Mouse (Mus musculus) heart, postnatal 10 days (tissue): ENCODE measurements around the gene Mcoln2. TPM values are rescaled to one million over a fixed set of nuclear protein-coding genes. Genes with fewer than 3 reads are reported as not detected.

ENCODE experiments used
- DNase-seq, 2 experiments: peaks; one replicate each; pipeline ENCODE4 v3.0.0; 2021
- intact Hi-C: fragments of 180-260 bp; cut with DNase I; formaldehyde crosslinking; loops from one replicate; pipeline ENCODE4 v1.15.1; 2025
- total RNA-seq, 2 experiments: library from RNA; stranded (reverse); gene quantifications; 2 replicates each; pipeline ENCODE4 v1.2.3; 2021

Mcoln2 gene
- total RNA-seq, 2 experiments from 2014 or later: 0.29 to 0.72 TPM

DNA sequence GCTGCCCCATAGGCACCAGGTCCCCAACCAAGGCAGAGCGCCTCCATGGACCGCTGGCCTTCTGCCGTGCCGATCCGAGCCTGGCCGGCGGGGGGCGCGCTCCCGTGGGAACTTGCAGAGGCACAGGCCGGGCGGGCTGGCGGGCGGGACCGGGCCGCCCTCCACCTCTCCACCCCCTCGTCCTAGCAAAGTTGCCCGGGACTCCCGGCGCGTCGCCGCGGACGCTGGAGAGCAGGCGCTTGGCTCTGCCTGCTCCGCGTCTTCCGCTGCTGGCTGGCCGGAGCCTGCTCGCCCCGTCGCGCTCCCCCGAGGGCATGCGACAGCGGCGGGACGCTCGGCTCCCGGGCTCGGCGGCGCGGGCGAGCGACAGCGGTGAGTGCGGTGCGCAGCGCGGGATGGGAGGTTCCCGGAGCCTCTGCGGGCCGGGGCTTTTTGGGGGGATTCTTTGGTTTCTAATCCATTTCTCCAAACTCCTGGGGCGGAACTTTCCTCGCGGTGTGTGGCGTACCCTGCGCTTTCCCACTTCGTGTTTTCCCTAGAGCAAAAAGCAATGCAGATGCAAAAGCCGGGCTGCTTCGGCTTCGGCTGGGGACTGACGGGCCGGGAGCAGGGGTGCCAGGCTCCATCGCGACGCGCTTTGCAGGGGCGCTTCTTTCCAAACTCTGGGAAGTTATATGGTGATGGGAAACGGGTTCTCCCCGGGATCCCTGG lies 71.3 kb downstream of the Mcoln2 start, which contains the start of gene Lpar3:
Gene Lpar3, plus strand, starts transcription at position 188 of the 711 bp plus-strand sequence.
- intact Hi-C loops: no loop called here
- peak; percentile 82 to 83 for DNase-seq

DNA sequence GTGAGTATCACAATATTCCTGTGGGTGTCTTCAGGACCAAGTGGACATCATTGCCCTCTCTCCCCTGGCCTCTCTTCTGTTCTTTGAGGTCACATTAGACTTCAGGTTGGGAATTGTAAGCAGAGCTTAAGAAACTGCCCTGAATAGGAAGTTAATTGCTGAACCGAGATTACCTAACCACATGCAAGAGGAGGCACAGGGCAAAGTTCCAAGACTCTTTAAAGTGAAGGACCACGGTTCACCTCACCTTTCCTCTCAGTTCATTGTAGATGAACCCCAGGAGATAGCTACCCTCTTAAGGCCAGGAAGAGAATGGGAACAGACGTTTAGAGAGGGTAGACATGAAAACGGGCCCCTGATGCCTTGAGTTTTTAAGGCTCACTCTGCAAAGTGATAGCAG lies 74.6 kb downstream of the Mcoln2 start:
- intact Hi-C loops: no loop called here
- no peak for DNase-seq

- DNase-seq: no peak
- intact Hi-C loops: no loop called here
Measured at GRCm38 (mm10) chr3:146225061-146225761, 75.6 kb downstream of the Mcoln2 start.

DNA sequence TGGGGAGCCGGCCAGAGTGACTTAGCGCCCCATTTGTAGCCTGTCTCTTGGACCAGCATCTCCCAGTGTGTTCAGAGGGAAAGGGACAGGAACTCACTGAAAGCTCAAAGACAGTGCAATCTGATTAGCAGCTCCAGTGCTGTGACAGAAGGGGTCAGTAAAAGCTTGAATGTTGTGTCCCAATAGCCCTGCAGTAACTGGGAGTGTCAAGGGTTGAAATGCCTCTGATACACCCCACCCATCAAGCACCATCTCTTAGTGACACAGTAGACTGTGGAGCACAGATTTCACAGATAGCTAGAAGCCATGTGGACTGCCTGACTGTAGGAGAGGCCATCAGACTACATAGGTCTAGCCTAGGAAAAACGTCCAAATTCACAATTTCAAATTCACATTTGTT lies 77.8 kb downstream of the Mcoln2 start:
- intact Hi-C loops: no loop called here
- DNase-seq: no peak

DNA sequence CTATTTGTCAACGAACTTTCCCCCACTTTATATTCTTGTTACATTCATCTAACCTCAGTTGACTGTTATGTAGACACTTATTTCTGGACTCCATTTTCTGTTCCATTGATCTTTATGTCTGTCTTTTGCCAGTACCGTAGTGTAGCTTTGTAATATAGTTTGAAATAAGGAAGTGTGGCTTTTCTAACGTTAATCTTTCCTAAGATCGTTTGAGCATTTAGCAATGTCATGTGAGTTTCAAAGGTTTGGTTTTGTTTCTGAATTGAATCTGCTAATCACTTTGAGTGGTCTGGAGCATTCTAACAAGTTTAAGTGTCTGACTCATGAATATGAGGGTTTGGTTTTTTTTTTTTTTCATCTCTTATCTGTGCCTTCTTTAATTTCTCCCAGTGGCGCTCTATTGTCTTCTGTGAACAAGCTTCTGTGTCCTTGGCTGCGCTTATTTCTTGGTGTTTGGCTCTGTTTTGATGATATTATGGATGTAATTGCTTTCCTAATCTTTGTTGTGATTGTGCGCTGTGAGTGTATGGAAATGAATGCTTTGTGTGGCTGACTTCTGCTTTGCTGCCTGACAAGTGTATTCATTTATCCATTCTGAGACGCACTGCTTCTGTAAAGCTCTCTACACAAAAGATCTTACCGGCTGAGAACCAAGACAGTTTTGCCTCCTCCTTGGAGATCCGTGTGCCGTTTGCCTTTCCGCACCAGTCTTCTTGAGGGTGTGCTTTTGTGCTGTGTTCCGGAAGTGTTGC lies 79.1 kb downstream of the Mcoln2 start:
- intact Hi-C loops: no loop called here
- DNase-seq: no peak

- no peak for DNase-seq
- intact Hi-C loops: no loop called here
Measured at GRCm38 (mm10) chr3:146232708-146233107, 83.1 kb downstream of the Mcoln2 start.

- no peak for DNase-seq
Measured at GRCm38 (mm10) chr3:146233741-146234140, 84.1 kb downstream of the Mcoln2 start.

GRCm38 (mm10) chr3:146234530-146234929 lies 84.9 kb downstream of the Mcoln2 start:
- intact Hi-C loops: no loop called here

More at GRCm38 (mm10) chr3:146233741-146234140, 84.1 kb downstream of the Mcoln2 start:
- intact Hi-C loops: no loop called here

GRCm38 (mm10) chr3:146236280-146236679 lies 86.6 kb downstream of the Mcoln2 start:
- DNase-seq: no peak
- intact Hi-C loops: no loop called here

More at GRCm38 (mm10) chr3:146234530-146234929, 84.9 kb downstream of the Mcoln2 start:
- no peak for DNase-seq

DNA sequence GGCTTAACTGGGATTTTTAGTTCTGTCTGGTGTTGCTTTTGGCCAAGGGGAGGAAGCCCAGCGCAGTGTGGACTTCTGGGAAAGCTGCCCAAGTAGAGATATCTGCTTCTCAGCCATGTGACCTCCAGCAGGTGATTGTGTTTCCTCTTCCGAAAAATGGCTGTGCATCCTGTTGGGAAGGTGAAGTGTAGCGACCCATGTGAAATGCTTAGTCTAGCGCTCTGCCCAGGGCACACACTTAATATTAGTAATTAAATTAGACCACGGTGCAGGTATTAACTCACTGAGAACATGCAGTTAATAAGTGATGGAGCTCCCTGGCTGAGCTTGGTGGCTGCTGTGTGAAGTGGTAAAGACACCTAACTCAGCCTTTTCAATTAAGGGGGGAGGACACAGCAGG lies 88.0 kb downstream of the Mcoln2 start:
- DNase-seq: no peak
- intact Hi-C loops: no loop called here

DNA sequence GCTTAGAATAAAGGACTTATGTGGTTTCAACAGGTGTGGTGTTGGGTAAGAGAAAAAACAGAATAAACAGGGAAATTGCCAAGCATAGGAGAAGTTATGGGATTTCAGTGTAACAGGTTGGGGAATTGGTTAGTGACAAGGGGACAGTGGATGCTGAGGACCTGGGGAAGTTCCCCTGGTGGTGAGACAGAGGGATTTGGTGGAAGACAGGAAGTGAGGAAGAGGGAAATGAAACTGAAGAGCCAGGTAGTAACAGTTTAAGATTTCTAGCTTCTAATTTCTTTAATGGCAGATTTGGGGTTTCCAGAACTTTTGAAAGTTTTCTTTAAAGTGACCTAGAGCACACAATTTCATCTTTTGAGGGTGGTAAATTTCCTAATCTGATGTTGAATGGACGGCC lies 95.0 kb downstream of the Mcoln2 start:
- intact Hi-C loops: no loop called here
- no peak for DNase-seq

Other genes starting within 250 kb of the Mcoln2 start
- 10 to 100 TPM; 23.8 to 25.8 TPM for gene Bcl10, start 227.0 kb upstream of the Mcoln2 start, total RNA-seq
- 10 to 100 TPM; 22.6 to 23.1 TPM for gene 2410004B18Rik, start 211.8 kb upstream of the Mcoln2 start, total RNA-seq
- 10 to 100 TPM; 27.4 to 29.0 TPM for gene Syde2, start 162.0 kb upstream of the Mcoln2 start, total RNA-seq
- not detected for gene Wdr63, start 41.7 kb upstream of the Mcoln2 start, total RNA-seq
- gene Mcoln3, start 32.4 kb upstream of the Mcoln2 start, total RNA-seq: not detected
- gene Lpar3, start 71.1 kb downstream of the Mcoln2 start, total RNA-seq: 1 to 10 TPM; 3.0 TPM